Mouse (Mus musculus) stomach, postnatal 0 days (tissue): ENCODE measurements around the gene Retreg1. TPM values are rescaled to one million over a fixed set of nuclear protein-coding genes. Genes with fewer than 3 reads are reported as not detected.

Experiments used
- ATAC-seq: fragments of 200-750 bp; cut with Nextera tagmentation; 2 replicates; pipeline ENCODE4 v1.8.0; 2017; ENCODE audit not compliant: low FRiP score, low TSS enrichment
- DNase-seq: peaks from one replicate; pipeline ENCODE4 v3.0.0-alpha.2; 2016; ENCODE audit warnings: low spot score
- H3K27ac ChIP-seq: fragments of 300-500 bp; sonication (generic); replicated peaks from 2 replicates; pipeline ENCODE4 v1.5.1; 2014; ENCODE audit warnings: mild to moderate bottlenecking, control low read depth
- H3K27me3 ChIP-seq: fragments of 300-500 bp; sonication (generic); 2 replicates; pipeline ENCODE4 v1.6.1; 2014; ENCODE audit warnings: low read length; ENCODE audit not compliant: control insufficient read depth, insufficient read depth
- H3K36me3 ChIP-seq: fragments of 300-500 bp; sonication (generic); 2 replicates; pipeline ENCODE4 v1.6.1; 2014; ENCODE audit warnings: low read length, mixed read lengths; ENCODE audit not compliant: control insufficient read depth, insufficient read depth
- H3K4me1 ChIP-seq: fragments of 300-500 bp; sonication (generic); replicated peaks from 2 replicates; pipeline ENCODE4 v1.6.1; 2014; ENCODE audit warnings: antibody characterized with exemption; ENCODE audit not compliant: control insufficient read depth, insufficient read depth
- H3K4me2 ChIP-seq: fragments of 300-500 bp; sonication (generic); replicated peaks from 2 replicates; pipeline ENCODE4 v1.6.1; 2014; ENCODE audit warnings: low read depth, mild to moderate bottlenecking, control low read depth, moderate library complexity
- H3K4me3 ChIP-seq: fragments of 300-500 bp; sonication (generic); 2 replicates; pipeline ENCODE4 v1.5.1; 2014; ENCODE audit warnings: low read depth, low read length, control low read depth
- H3K9ac ChIP-seq: fragments of 300-500 bp; sonication (generic); 2 replicates; pipeline ENCODE4 v1.6.1; 2014; ENCODE audit warnings: mild to moderate bottlenecking, low read length, control low read depth, mixed read lengths
- H3K9me3 ChIP-seq: fragments of 300-500 bp; sonication (generic); 2 replicates; pipeline ENCODE4 v1.6.1; 2016; ENCODE audit warnings: low read length; ENCODE audit not compliant: control insufficient read depth
- CTCF ChIP-seq: IDR thresholded peaks from 2 replicates; pipeline ENCODE4 v1.5.1; 2016; ENCODE audit warnings: antibody characterized with exemption, low read depth, mild to moderate bottlenecking, moderate library complexity
- EP300 ChIP-seq: optimal IDR thresholded peaks from 2 replicates; pipeline ENCODE3; 2016; ENCODE audit warnings: antibody characterized with exemption
- WGBS: fragments of 180-500 bp; shearing (Covaris S2); extraction: QIAGEN DNeasy Blood & Tissue Kit; methylation state at CpG from one replicate; pipeline ENCODE4 v1.1.7; 2014; 5-methylcytosine and 5-hydroxymethylcytosine counted together
- polyA plus RNA-seq: library from polyadenylated mRNA; unstranded; fragments of >200 nt; fragmentation: Nextera tagmentation; extraction: Ambion mirVana; gene quantifications from 2 replicates; pipeline ENCODE4 v1.2.1, GENCODE M21; 2015

Gene Retreg1
- polyA plus RNA-seq, 1 experiment from 2014 or later, result 32.8 TPM

- H3K36me3 ChIP-seq, result peaks cover 56% of the 10 kb centered on the region
- no peak for TF ChIP-seq CTCF
- TF ChIP-seq EP300, result no peak
- no peaks in the 10 kb centered on the region for H3K27me3 ChIP-seq
- no peak overlapping the region for H3K27ac ChIP-seq
- ATAC-seq (no peak), DNase-seq (no peak)
- H3K4me3 ChIP-seq, result no peak overlapping the region
- no peak overlapping the region for H3K9ac ChIP-seq
- H3K4me2 ChIP-seq, result no peak overlapping the region
- WGBS, result 78% methylated on average over 20 of the region's 20 CpGs
- no peaks in the 10 kb centered on the region for H3K4me1 ChIP-seq
- H3K9me3 ChIP-seq, result no peaks in the 10 kb centered on the region
Observed at GRCm38 (mm10) chr15:25808677-25809460, 34.1 kb upstream of the Retreg1 start.

GRCm38 (mm10) chr15:25809669-25810068, 33.3 kb upstream of the Retreg1 start:
- TF ChIP-seq EP300, result no peak
- Histone ChIP-seq H3K4me3 (no peak overlapping the region), H3K27ac (no peak overlapping the region; the same call in 1 of the 2 replicates), H3K4me2 (no peak overlapping the region), H3K36me3 (peaks cover 49% of the 10 kb centered on the region), H3K9ac (no peak overlapping the region), H3K9me3 (no peaks in the 10 kb centered on the region), H3K27me3 (no peaks in the 10 kb centered on the region), H3K4me1 (no peaks in the 10 kb centered on the region)
- ATAC-seq (peak; percentile 26; the same call in 1 of the 2 replicates), DNase-seq (no peak)
- 43% methylated on average over 6 of the region's 6 CpGs for WGBS

GRCm38 (mm10) chr15:25811834-25812250, 31.1 kb upstream of the Retreg1 start:
- Histone ChIP-seq H3K9me3 (no peaks in the 10 kb centered on the region), H3K4me1 (no peaks in the 10 kb centered on the region), H3K9ac (no peak overlapping the region), H3K27me3 (no peaks in the 10 kb centered on the region), H3K4me2 (no peak overlapping the region), H3K4me3 (no peak overlapping the region), H3K27ac (no peak overlapping the region), H3K36me3 (peaks cover 41% of the 10 kb centered on the region)
- WGBS, result 87% methylated on average over 11 of the region's 11 CpGs
- TF ChIP-seq EP300 (no peak), CTCF (peak; percentile 55)
- DNase-seq (no peak), ATAC-seq (peak; percentile 30; the same call in 1 of the 2 replicates)

- 72% methylated on average over 12 of the region's 12 CpGs for whole genome bisulfite sequencing
- ATAC-seq (no peak), DNase-seq (no peak)
- Histone ChIP-seq H3K4me2 (no peak overlapping the region), H3K9me3 (no peaks in the 10 kb centered on the region), H3K4me3 (no peak overlapping the region), H3K27ac (no peak overlapping the region), H3K27me3 (no peaks in the 10 kb centered on the region), H3K36me3 (peaks cover 37% of the 10 kb centered on the region), H3K9ac (no peak overlapping the region), H3K4me1 (no peaks in the 10 kb centered on the region)
- TF ChIP-seq EP300 (no peak), CTCF (no peak)
Observed at GRCm38 (mm10) chr15:25812479-25812878, 30.5 kb upstream of the Retreg1 start.

GRCm38 (mm10) chr15:25814535-25814934, 28.4 kb upstream of the Retreg1 start:
- Histone ChIP-seq H3K9ac (no peak overlapping the region), H3K9me3 (no peaks in the 10 kb centered on the region), H3K27me3 (no peaks in the 10 kb centered on the region), H3K36me3 (peaks cover 24% of the 10 kb centered on the region), H3K4me2 (no peak overlapping the region), H3K4me3 (no peak overlapping the region), H3K27ac (no peak overlapping the region), H3K4me1 (no peaks in the 10 kb centered on the region)
- TF ChIP-seq EP300, result no peak
- TF ChIP-seq CTCF, result no peak
- 66% methylated on average over 3 of the region's 3 CpGs for WGBS
- ATAC-seq, result no peak
- no peak for DNase-seq

GRCm38 (mm10) chr15:25817191-25817590, 25.8 kb upstream of the Retreg1 start:
- no peak for DNase-seq
- TF ChIP-seq CTCF (no peak), EP300 (no peak)
- Histone ChIP-seq H3K9ac (no peak overlapping the region), H3K4me1 (no peaks in the 10 kb centered on the region), H3K4me3 (no peak overlapping the region), H3K9me3 (no peaks in the 10 kb centered on the region), H3K36me3 (peaks cover 6% of the 10 kb centered on the region), H3K4me2 (no peak overlapping the region), H3K27me3 (no peaks in the 10 kb centered on the region), H3K27ac (no peak overlapping the region)
- ATAC-seq, result no peak
- WGBS, result 85% methylated on average over 2 of the region's 2 CpGs
